Mouse (Mus musculus) 416B (cell line): ENCODE data around the gene Dnmt3a.
"Not testable (repeated sequence)": the region's sequence is repeated elsewhere in the genome, so short reads cannot be mapped to it uniquely, and the experiment has no call there.

Experiments used
- DNase-seq: peaks from one replicate; pipeline ENCODE4 v3.0.0; 2011; ENCODE audit warnings: low read depth

Dnmt3a gene

DNA sequence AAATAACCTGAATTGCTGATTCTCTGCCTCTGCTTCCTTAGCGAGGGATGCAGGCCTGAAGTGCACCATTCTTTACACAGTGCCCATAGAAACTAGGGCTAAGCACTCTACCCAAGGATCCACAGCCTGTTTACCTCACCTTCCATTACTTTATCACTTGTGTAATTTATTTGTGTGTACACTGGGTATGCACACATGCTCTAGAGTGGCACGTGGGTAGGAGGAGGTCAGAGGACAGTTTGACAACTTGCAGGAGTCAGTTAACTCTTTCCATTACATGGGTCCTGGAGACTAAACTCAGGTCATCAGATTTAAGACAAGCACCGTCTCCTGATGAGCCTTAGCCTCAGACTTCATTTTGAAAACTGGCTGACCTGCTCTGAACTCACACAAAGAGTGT is 112.8 kb downstream of the Dnmt3a start:
- no peak for DNase-seq

DNA sequence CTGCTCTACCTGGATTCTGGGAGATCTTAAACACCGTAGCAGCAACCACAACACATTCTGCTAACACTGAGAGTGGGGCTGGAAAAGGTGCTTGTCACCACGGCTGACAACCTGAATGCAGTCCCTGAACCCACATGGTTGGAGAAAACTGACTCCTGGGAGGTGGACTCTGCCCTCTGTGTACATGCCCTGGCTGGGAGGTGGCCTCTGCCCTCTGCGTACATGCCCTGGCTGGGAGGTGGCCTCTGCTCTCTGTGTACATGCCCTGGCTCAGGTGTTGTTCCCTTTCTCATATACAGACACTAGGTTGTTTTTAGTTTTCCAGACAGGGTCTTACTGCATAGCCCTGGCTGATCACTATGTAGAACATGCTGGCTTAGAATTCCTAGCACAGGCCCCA is 113.6 kb downstream of the Dnmt3a start:
- DNase-seq, result no peak

GRCm38 (mm10) chr12:3926127-3926526 is 120.3 kb downstream of the Dnmt3a start:
- peak; percentile 65 for DNase-seq

DNA sequence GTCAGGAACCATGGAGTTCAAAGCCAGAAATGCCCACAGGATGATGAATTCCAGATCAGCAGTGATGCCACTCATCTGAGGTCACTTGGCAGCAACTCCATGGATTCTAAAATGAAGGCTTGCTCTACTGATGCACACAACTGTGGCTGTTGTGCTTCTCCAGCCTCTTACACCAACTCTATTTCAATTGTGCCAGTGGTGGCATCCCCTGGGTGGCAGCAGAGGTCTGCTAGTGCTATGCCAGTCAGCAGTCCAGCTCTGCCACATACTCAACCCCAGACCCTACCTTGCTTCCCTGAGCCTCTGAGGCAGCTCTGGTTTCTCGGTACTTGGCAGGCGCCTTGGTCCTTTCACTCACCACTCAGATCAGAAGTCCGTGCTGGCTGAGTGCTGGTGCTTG is 123.0 kb downstream of the Dnmt3a start:
- peak; percentile 44 for DNase-seq

DNA sequence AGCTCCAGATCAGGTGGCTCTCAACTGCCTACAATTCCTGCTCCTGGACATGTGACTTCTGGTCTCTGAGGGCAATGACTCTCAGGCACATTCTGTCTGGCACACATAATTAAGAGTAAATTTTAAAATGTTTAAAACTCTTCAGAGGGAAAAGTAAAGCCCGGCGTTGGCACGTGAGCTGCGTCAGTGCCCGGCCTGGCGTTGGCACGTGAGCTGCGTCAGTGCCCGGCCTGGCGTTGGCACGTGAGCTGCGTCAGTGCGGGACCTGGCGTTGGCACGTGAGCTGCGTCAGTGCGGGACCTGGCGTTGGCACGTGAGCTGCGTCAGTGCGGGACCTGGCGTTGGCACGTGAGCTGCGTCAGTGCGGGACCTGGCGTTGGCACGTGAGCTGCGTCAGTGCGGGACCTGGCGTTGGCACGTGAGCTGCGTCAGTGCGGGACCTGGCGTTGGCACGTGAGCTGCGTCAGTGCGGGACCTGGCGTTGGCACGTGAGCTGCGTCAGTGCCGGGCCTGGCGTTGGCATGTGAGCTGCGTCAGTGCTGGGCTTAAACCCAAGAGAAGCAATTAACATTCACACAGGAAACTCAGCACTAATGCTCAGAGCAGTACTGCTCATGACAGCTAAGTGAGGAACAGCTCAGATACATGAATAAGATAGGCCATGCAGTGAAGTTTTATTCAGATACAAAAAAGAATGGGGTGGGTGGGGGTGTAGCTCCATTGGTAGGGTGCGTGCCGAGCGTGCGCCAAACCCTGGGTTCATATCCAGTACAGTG is 124.5 kb downstream of the Dnmt3a start:
- DNase-seq, result not testable (repeated sequence)

GRCm38 (mm10) chr12:3942026-3942425 is 136.2 kb downstream of the Dnmt3a start:
- no peak for DNase-seq

GRCm38 (mm10) chr12:3944454-3945073 is 138.8 kb downstream of the Dnmt3a start:
- no peak for DNase-seq

DNA sequence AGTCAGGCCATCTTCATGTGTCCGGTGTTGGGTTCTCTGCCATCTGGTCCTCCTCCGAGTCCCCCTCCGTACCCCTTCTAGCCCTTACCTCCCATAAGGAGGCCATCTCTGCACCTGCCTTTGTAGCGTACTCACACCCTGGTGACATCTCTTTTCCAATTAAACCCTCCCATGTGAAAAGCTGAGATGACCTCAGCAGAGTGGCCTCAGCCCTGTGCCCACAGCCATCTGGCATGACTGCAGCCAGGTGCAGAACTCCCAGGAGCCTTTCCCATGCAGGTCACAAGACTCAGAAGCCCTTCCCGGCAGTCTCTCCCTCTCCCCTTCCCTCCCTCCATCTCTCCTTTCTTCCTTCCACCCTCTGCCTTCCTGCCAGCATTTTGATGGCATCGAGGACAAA is 141.7 kb downstream of the Dnmt3a start:
- no peak for DNase-seq

DNA sequence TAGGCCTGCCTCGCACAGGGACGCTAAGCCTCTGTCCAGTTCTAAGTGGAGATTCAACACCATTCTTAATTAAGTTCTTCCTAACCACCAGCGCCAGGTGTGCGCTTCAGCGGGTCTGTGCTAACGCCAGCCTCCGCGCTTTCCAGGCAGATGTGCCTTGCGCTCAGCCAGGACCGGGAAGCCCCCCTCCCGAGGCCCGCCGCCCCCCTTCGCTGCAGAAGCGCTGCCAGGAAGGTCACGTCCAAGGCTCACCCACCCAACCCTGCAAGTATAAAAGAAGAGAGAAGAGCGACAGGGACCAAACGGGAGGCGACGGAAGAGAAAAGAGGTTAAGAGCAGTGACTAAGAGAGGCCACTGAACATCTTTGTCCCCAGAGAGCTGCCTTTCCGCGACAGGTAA is 148.8 kb downstream of the Dnmt3a start, which contains the start of gene Pomc:
Gene Pomc (plus strand): TSS at position 301 of the 400 bp plus-strand sequence.
- DNase-seq, result no peak

DNA sequence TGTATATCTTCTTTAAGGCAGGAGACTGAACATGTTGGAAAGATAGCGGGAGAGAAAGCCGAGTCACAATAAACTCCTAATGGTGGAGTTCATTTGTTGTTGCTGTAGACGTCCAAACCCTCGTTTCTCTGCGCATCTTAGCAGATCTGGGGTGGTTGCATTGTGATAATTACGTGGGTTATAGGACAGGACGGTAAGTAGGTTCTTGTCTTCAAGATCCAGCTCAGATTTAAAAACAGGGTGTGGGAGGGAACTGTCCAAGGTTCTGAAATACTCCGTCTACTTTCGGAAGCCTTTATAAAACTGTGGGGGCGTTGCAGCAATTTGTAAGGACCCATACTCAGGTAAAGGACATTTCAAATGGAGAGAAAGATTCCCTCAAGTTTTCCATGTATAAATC is 149.6 kb downstream of the Dnmt3a start:
- DNase-seq, result peak; percentile 54

DNA sequence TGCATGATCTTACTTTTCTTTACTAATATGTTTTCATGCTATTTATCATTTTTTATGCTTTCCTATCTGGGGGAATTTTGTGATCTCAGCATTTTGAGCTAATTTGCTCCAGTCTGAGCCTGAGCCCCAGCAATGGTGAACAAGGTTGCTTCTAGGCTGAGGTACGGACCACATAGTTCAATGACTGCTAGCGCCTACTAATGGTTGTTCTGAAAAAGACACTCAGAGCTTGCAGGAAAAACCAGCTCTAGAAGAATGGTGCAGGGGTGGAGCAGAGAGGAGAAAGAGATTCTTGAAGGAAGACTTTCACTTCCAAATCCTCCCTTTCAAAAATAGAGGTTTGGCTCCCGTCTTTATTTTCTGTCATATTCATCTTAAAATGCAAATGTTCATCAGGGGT is 150.5 kb downstream of the Dnmt3a start:
- peak; percentile 31 for DNase-seq

DNA sequence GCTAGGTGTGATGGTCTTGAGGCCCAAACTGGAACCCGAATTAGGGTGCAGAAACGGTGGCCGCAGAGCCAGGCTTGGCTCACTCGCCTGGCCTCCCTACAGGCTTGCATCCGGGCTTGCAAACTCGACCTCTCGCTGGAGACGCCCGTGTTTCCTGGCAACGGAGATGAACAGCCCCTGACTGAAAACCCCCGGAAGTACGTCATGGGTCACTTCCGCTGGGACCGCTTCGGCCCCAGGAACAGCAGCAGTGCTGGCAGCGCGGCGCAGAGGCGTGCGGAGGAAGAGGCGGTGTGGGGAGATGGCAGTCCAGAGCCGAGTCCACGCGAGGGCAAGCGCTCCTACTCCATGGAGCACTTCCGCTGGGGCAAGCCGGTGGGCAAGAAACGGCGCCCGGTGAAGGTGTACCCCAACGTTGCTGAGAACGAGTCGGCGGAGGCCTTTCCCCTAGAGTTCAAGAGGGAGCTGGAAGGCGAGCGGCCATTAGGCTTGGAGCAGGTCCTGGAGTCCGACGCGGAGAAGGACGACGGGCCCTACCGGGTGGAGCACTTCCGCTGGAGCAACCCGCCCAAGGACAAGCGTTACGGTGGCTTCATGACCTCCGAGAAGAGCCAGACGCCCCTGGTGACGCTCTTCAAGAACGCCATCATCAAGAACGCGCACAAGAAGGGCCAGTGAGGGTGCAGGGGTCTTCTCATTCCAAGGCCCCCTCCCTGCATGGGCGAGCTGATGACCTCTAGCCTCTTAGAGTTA is 154.2 kb downstream of the Dnmt3a start:
- DNase-seq, result no peak

DNA sequence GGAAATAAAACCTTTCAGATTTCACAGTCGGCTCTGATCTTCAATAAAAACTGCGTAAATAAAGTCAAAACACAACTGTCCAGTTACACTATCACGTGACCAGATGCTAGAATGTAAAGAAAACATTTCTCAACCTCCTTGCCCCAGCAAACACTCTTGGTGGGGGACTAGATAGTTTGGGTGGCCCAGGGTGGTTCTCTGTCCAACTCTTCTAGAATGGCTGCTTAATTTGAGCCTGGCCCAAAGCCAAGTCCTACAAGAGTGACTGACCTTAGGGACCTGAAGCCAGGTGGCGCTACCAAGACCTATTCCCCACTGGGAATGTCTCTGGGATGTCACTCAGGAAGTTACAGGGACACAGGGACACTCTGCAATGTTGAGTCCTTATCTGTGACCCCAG is 154.7 kb downstream of the Dnmt3a start:
- no peak for DNase-seq
